Mouse (Mus musculus): Measurements from ENCODE around the gene Paxbp1. TPM values are rescaled to one million over a fixed set of nuclear protein-coding genes. Genes with fewer than 3 reads are reported as not detected.

Paxbp1 gene
- polyA plus RNA-seq, 1 experiment from 2014 or later, result 45.8 TPM

DNA sequence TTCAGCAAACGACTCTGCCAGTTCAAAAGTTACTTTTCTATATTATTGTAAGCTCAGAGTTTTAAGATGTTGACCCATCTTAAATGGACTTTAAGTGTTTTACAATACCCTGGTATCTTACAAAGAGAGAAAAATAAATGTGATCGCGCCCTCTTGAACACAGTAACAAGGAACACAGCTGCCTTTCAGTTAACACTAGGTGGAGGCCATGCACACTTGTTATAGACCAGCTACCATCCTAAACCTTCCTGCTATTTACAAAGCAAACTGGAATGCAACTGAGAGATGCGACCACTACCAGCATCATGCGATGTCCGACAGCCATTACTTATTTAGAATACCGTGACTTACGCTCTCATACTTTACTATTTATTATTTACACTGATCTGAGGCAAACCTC lies 55.2 kb downstream of the Paxbp1 start:
- no peak for ATAC-seq (ENCODE audit: low read depth)
- Histone ChIP-seq H3K4me2 (ENCODE audit: low read depth, low read length) (no peak overlapping the region), H3K27me3 (ENCODE audit: control insufficient read depth, insufficient read depth, low read depth, low read length) (no peaks in the 10 kb centered on the region), H3K4me3 (ENCODE audit: low read length) (no peak overlapping the region), H3K27ac (ENCODE audit: low read length) (no peak overlapping the region), H3K36me3 (ENCODE audit: control insufficient read depth, insufficient read depth, low read length) (0 out of 2 replicates have a peak, but pooled peaks cover 3% of the 10 kb centered on the region), H3K9ac (ENCODE audit: low read length) (no peak overlapping the region), H3K4me1 (replicated peaks; ENCODE audit: control insufficient read depth, insufficient read depth, low read length) (no peaks in the 10 kb centered on the region), H3K9me3 (ENCODE audit: control insufficient read depth, low read length) (no peaks in the 10 kb centered on the region)
- 93% methylated on average over 8 of the region's 8 CpGs for WGBS

DNA sequence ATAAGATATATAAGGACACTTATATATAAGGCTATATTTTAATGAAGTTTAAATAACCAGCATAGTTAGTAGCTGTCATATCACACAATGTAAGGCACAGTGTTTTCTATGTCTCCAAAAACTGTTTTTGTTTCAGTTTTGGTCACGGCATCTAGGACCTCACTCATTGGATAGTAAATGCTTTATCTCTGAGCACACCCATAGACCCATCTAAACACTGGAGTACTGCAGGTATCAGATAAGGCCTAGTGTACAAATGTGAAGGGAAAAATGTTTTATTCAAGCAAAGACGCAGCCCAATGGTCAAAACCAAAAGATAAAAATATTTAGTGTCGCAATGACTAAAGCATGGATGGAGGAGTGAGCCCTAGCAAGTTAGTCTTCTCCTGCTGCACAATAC lies 55.7 kb downstream of the Paxbp1 start:
- no peak for ATAC-seq (ENCODE audit: low read depth)
- Histone ChIP-seq H3K9me3 (ENCODE audit: control insufficient read depth, low read length) (no peaks in the 10 kb centered on the region), H3K4me3 (ENCODE audit: low read length) (no peak overlapping the region), H3K27ac (ENCODE audit: low read length) (no peak overlapping the region), H3K4me2 (ENCODE audit: low read depth, low read length) (no peak overlapping the region), H3K9ac (ENCODE audit: low read length) (no peak overlapping the region), H3K4me1 (replicated peaks; ENCODE audit: control insufficient read depth, insufficient read depth, low read length) (no peaks in the 10 kb centered on the region), H3K27me3 (ENCODE audit: control insufficient read depth, insufficient read depth, low read depth, low read length) (no peaks in the 10 kb centered on the region), H3K36me3 (ENCODE audit: control insufficient read depth, insufficient read depth, low read length) (0 out of 2 replicates have a peak, but pooled peaks cover 3% of the 10 kb centered on the region)
- 86% methylated on average over 3 of the region's 3 CpGs for WGBS

DNA sequence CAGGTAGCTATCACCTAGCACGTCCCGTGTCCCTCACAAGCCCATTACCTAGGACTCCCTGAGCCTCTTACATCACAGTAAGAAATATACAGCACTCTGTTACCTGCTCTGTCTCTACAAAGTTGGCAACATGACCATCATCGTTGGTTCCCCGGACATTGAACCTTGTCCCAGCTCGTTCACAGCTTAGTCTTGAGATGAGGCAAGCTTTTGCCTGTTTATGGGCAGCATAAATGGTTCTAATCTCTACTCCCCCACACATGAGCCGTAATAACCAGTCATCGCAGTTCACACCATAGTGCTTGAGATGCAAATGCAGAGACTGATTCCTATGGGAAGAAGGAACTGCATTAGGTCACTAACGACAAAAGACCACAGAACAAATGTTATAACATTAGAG lies 56.3 kb downstream of the Paxbp1 start:
- Histone ChIP-seq H3K9ac (ENCODE audit: low read length) (no peak overlapping the region), H3K4me2 (ENCODE audit: low read depth, low read length) (no peak overlapping the region), H3K27ac (ENCODE audit: low read length) (no peak overlapping the region), H3K9me3 (ENCODE audit: control insufficient read depth, low read length) (no peaks in the 10 kb centered on the region), H3K27me3 (ENCODE audit: control insufficient read depth, insufficient read depth, low read depth, low read length) (no peaks in the 10 kb centered on the region), H3K4me3 (ENCODE audit: low read length) (no peak overlapping the region), H3K4me1 (replicated peaks; ENCODE audit: control insufficient read depth, insufficient read depth, low read length) (no peaks in the 10 kb centered on the region), H3K36me3 (ENCODE audit: control insufficient read depth, insufficient read depth, low read length) (0 out of 2 replicates have a peak, but pooled peaks cover 3% of the 10 kb centered on the region)
- no peak for ATAC-seq (ENCODE audit: low read depth)
- 90% methylated on average over 8 of the region's 8 CpGs for WGBS

DNA sequence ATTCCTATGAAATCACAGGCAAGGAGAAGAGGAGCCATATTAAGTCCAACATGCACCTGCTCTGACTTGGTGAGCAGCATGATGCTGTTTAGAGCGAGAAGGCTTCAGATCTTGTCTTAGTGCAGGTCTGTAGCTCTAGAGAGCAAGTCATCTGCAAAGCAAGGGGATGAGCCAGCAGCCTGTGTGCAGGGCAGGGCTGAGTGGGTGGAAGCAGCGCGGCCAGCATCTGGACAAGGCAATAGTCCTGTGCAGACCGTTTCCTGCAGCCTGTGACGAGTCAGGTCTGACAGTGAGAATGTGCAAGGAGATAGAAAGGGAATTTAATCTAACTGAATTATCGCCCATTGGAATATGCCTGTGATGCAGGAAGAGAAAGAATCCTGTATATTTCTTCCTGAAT lies 73.3 kb downstream of the Paxbp1 start:
- WGBS, result 77% methylated on average over 6 of the region's 6 CpGs
- H3K9me3 ChIP-seq (ENCODE audit: control insufficient read depth, low read length), result no peaks in the 10 kb centered on the region
- H3K4me3 ChIP-seq (ENCODE audit: low read length), result no peak overlapping the region
- no peak overlapping the region for H3K4me2 ChIP-seq (ENCODE audit: low read depth, low read length)
- H3K4me1 ChIP-seq (replicated peaks; ENCODE audit: control insufficient read depth, insufficient read depth, low read length), result no peaks in the 10 kb centered on the region
- H3K9ac ChIP-seq (ENCODE audit: low read length), result no peak overlapping the region
- no peak overlapping the region for H3K27ac ChIP-seq (ENCODE audit: low read length)
- no peaks in the 10 kb centered on the region for H3K27me3 ChIP-seq (ENCODE audit: control insufficient read depth, insufficient read depth, low read depth, low read length)
- ATAC-seq (ENCODE audit: low read depth), result no peak
- peaks cover 11% of the 10 kb centered on the region for H3K36me3 ChIP-seq (ENCODE audit: control insufficient read depth, insufficient read depth, low read length)

DNA sequence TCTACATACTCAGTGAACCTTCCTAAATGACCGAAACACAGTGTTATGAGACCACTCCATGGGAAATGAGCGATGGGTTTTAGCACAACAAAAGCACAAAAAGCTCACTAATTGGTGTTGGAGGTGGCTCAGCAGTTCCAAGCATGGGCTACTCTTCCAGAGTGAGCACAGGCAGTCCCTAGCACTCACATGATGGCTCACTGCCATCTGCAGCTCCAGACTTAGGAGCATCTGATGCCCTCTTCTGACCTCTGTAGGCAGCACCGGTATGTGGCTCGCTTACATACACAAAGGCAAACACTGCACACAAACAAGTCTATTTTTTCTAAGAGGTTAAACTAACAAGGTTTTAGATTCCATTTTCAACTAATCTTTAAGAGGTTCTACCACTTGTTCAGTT lies 78.1 kb downstream of the Paxbp1 start:
- WGBS, result 61% methylated on average over 4 of the region's 4 CpGs
- ATAC-seq (ENCODE audit: low read depth), result no peak
- Histone ChIP-seq H3K36me3 (ENCODE audit: control insufficient read depth, insufficient read depth, low read length) (peaks cover 9% of the 10 kb centered on the region; the same call in 1 of the 2 replicates), H3K27me3 (ENCODE audit: control insufficient read depth, insufficient read depth, low read depth, low read length) (no peaks in the 10 kb centered on the region), H3K4me1 (replicated peaks; ENCODE audit: control insufficient read depth, insufficient read depth, low read length) (no peaks in the 10 kb centered on the region), H3K4me3 (ENCODE audit: low read length) (no peak overlapping the region), H3K9ac (ENCODE audit: low read length) (no peak overlapping the region), H3K27ac (ENCODE audit: low read length) (no peak overlapping the region), H3K9me3 (ENCODE audit: control insufficient read depth, low read length) (no peaks in the 10 kb centered on the region), H3K4me2 (ENCODE audit: low read depth, low read length) (no peak overlapping the region)

DNA sequence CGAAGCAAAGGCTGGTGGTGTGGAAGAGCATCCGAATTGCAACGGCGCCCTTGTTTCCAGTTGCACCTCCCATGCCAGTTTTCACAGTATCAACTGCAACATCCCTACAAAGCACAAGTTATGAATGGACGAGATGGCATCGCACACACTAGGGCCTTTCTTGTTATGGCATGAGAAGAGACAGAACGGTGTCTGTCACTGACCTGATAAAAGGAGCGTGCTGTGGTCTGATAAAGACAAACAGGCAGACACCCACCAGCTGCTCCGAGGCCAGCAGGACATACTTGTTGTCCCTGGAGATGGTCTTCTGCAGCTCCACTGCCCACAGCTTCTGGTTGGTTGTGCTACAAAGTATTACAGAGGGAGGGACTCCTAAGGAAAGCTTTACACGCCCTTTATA lies 80.0 kb downstream of the Paxbp1 start:
- Histone ChIP-seq H3K4me2 (ENCODE audit: low read depth, low read length) (no peak overlapping the region), H3K36me3 (ENCODE audit: control insufficient read depth, insufficient read depth, low read length) (peaks cover 13% of the 10 kb centered on the region), H3K4me3 (ENCODE audit: low read length) (no peak overlapping the region), H3K4me1 (replicated peaks; ENCODE audit: control insufficient read depth, insufficient read depth, low read length) (no peaks in the 10 kb centered on the region), H3K9me3 (ENCODE audit: control insufficient read depth, low read length) (no peaks in the 10 kb centered on the region), H3K27ac (ENCODE audit: low read length) (no peak overlapping the region), H3K27me3 (ENCODE audit: control insufficient read depth, insufficient read depth, low read depth, low read length) (no peaks in the 10 kb centered on the region), H3K9ac (ENCODE audit: low read length) (no peak overlapping the region)
- no peak for ATAC-seq (ENCODE audit: low read depth)
- WGBS, result 89% methylated on average over 10 of the region's 10 CpGs

Other genes with a start within 250 kb of the Paxbp1 start
- 6.9 and 8.1 TPM in 2 replicates for gene Urb1, start 234.1 kb downstream of the Paxbp1 start, polyA plus RNA-seq (2015; fragmentation: Nextera tagmentation; extraction: Ambion mirVana)
- gene Eva1c, start 217.8 kb downstream of the Paxbp1 start, polyA plus RNA-seq (2015; fragmentation: Nextera tagmentation; extraction: Ambion mirVana), result 3.8 and 4.6 TPM in 2 replicates
- gene Cfap298, start 109.4 kb downstream of the Paxbp1 start, polyA plus RNA-seq (2015; fragmentation: Nextera tagmentation; extraction: Ambion mirVana), result 57.2 and 59.2 TPM in 2 replicates
- gene Synj1, start 33.2 kb downstream of the Paxbp1 start, polyA plus RNA-seq (2015; fragmentation: Nextera tagmentation; extraction: Ambion mirVana), result 14.7 and 15.6 TPM in 2 replicates
- gene 4932438H23Rik, start 50.6 kb upstream of the Paxbp1 start, polyA plus RNA-seq (2015; fragmentation: Nextera tagmentation; extraction: Ambion mirVana), result 0.13 and 0.19 TPM in 2 replicates
- gene Olig2, start 180.9 kb upstream of the Paxbp1 start, polyA plus RNA-seq (2015; fragmentation: Nextera tagmentation; extraction: Ambion mirVana), result not detected in 2 replicates
- 0.40 TPM in 1 of 2 replicates, not detected in the other for gene Olig1, start 225.2 kb upstream of the Paxbp1 start, polyA plus RNA-seq (2015; fragmentation: Nextera tagmentation; extraction: Ambion mirVana)